Mouse (Mus musculus): Measurements from ENCODE around the gene Galnt10.

Gene Galnt10

GRCm38 (mm10) chr11:57831861-57832260 lies 186.6 kb downstream of the Galnt10 start:
- no peak for DNase-seq

- DNase-seq = no peak
Observed at GRCm38 (mm10) chr11:57832552-57833201, 187.4 kb downstream of the Galnt10 start, which contains the start of gene Hand1. Hand1 (minus strand) TSS chr11:57832818.

- DNase-seq = no peak
Observed at GRCm38 (mm10) chr11:57833296-57833977, 188.2 kb downstream of the Galnt10 start.

GRCm38 (mm10) chr11:57834031-57834430 lies 188.8 kb downstream of the Galnt10 start:
- DNase-seq = no peak

GRCm38 (mm10) chr11:57835331-57835730 lies 190.1 kb downstream of the Galnt10 start:
- no peak for DNase-seq

- DNase-seq = no peak
Observed at GRCm38 (mm10) chr11:57835931-57836330, 190.7 kb downstream of the Galnt10 start.

GRCm38 (mm10) chr11:57836401-57836800 lies 191.2 kb downstream of the Galnt10 start:
- no peak for DNase-seq

Data from cerebellum, adult 9-11 months (tissue).